Mouse (Mus musculus) splenic B cell, adult 2 months (primary cell): ENCODE data around the gene Emx2.
A peak's percentile ranks its signal among the peaks of the same experiment; 100 is the strongest.

Experiments
- DNase-seq: peaks from one replicate; pipeline ENCODE4 v3.0.0-alpha.2; 2011; ENCODE audit warnings: low read depth, low spot score
- H3K27me3 ChIP-seq: 2 replicates; pipeline ENCODE4 v1.6.1; 2012; ENCODE audit warnings: mild to moderate bottlenecking, low read length, moderate library complexity, mixed read lengths; ENCODE audit not compliant: control insufficient read depth, poor library complexity, insufficient read depth, severe bottlenecking
- H3K36me3 ChIP-seq: 2 replicates; pipeline ENCODE4 v1.6.1; 2012; ENCODE audit warnings: mild to moderate bottlenecking, low read length, moderate library complexity, mixed read lengths; ENCODE audit not compliant: control insufficient read depth, poor library complexity, insufficient read depth, severe bottlenecking

Emx2 gene

DNA sequence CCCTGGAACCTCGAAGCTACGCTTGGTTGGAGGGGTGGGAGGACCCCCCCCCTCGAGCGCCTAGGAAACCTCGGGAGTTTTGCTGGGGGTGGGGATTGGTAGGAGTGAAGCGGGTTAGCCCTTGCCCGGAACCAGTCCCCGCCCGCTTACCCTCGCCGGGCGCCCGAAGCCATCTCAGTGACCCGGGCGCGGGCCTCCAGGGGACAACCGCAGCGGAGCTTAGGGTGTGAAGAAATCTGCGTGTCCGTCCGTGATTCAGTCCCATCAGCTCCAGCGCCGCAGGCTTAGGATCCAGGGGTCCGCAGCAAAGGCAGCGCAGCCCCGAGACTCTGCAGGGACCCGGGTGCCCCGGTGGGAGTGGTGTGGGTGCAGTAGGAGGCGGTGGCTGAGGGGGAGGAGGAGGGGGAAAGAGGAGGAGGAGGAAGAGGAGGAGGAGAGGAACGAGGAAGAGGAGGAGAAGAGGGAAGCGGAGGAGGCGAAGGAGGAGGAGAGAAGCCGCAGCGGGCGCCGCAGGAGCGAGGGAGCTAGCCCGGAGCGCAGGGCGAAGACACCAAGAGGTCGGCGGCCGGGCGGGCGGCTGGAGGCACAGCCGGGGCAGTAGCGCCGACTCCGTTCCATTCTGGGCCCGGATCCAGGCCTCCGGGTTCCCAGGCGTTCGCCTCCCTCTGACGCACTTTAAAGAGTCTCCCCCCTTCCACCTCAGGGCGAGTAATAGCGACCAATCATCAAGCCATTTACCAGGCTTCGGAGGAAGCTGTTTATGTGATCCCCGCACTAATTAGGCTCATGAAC is at the start of gene Emx2:
Gene Emx2, plus strand, starts transcription at position 422 of the 792 bp plus-strand sequence.
- H3K27me3 ChIP-seq = no peaks in the 10 kb centered on the region; the same call in 1 of the 2 replicates
- H3K36me3 ChIP-seq = no peaks in the 10 kb centered on the region
- no peak for DNase-seq

DNA sequence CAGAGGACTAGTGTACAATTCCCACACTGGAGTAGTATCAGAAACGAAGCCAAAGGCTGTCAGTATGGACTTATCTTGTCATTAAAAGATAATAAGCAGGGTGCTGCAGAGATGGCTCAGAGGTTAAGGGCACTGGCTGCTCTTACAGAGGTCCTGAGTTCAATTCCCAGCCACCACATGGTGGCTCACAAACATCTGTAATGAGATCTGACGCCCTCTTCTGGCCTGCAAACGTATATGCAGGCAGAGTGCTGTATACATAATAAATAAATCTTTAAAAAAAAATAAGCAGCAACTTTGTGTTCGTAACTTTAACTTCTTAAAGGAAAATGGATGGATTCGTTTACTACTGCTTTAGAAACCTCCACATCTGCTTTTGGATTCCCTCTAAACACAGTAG is 44.0 kb upstream of the Emx2 start:
- no peaks in the 10 kb centered on the region for H3K36me3 ChIP-seq
- DNase-seq = no peak
- H3K27me3 ChIP-seq = no peaks in the 10 kb centered on the region

DNA sequence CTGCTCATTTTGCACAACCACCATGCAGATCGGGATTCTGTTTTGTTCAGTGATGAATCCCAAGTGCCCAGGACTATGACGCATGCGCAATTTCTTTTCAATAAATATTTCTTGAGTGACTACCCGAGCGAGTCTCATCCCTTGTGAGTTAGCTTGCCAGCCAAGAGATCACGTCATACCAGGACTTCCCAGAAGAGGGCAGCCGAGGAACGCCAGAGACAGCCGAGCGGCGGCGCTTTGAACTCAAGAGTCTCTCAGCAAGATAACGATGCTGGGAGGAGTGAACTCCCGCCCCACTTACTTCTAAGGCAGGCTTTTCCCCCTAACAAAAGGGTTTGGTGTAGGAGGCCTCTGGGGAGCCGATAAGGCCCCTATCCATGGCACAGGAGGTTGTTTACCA is 40.1 kb upstream of the Emx2 start:
- H3K36me3 ChIP-seq = no peaks in the 10 kb centered on the region
- no peaks in the 10 kb centered on the region for H3K27me3 ChIP-seq
- peak; percentile 87 for DNase-seq

DNA sequence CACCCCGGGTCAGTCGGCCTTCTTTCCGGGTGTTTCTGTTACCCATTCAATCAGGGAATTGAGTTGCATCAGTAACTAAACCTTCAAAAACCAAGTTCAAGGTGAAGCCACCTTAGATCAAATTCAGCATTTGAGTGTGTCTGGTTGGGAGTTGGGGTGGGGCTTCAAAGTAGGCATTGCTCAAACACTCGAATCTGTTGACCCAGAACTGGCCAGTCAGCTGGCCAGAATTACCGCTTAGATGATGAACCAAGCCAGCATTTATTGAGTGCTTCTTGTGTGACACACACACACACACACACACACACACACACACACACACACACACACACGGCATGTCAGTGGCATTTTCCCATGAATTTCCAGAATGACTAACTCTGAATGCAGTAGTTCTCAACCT is 39.5 kb upstream of the Emx2 start:
- no peaks in the 10 kb centered on the region for H3K36me3 ChIP-seq
- DNase-seq = no peak
- H3K27me3 ChIP-seq = no peaks in the 10 kb centered on the region

DNA sequence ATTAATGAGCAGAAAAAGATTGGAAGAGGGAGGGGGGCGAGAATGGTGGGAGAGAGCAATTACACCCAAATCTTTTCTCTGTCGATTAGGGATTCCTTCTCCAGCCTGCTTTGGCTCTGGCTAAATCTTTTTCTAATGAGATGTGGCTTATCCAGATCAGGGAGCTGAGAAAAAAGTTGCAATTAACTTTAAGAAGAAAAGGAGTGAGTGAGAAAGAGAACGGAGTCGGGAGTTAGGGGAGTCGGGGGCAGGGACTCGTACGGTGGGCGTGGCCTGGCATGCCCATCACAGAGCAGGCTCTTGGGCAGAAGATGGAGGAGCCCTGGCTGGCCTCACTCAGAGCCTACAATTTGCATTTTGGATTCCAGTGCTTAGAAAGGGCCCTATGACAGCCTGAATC is 35.8 kb upstream of the Emx2 start:
- DNase-seq = no peak
- no peaks in the 10 kb centered on the region for H3K27me3 ChIP-seq
- H3K36me3 ChIP-seq = no peaks in the 10 kb centered on the region

DNA sequence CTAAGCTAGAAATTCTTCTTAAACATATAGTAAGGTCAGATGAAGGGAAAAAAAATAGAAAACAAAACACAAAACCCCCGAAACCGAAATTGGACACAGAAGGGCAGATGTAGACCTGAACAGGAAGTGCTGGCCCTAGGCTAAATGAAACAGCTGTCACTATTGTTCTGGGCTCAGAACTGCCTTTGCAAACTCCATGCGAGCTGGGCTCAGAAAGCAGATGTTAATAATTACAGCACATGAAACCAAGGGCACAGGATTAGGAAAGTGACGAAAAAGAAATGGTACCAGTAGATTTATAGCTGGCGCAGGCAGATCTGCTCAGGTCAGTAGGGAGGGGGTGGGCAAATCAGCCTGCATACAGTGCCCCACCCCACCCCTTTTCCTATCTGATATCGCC is 34.5 kb upstream of the Emx2 start:
- Histone ChIP-seq H3K27me3 (no peaks in the 10 kb centered on the region), H3K36me3 (no peaks in the 10 kb centered on the region)
- DNase-seq = peak; percentile 7

DNA sequence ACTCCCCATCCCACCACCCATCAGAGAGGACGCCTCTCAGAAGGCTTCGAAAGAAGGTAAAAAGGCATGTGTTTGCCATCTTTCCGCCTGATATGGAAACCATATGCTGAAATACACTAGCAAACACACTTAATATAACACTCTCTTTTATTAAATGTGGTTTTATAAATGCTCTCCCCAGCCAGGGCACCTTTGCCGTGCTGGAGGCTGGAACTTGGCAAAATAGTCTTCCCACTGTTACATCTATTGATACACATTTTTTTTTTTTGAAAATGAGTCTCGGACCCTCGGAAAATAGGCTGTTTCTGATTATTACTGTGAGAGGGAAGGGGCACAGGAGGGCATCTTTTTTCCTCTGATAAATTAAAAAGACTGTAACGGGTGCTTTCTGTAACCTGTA is 33.2 kb upstream of the Emx2 start:
- no peak for DNase-seq
- no peaks in the 10 kb centered on the region for H3K27me3 ChIP-seq

DNA sequence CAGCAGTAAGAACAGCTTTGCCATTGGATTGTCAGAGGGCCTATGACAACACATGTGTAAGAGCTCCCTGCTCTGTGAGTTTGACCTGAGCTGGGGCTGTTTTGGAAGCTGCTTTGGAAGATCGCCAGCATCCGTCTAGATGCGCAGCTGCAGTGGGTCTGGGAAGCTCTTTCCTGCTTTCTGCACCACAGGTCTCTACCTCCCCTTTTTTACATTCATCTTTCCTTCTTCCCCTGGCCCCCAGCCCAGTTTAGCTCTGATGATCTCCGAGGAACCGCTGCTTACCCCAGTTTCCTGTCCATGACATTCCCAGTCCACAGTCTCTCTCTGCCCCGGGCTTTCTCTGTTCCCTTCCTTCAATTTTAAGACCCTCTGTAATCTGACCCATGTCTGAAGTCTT is 25.9 kb upstream of the Emx2 start:
- Histone ChIP-seq H3K36me3 (no peaks in the 10 kb centered on the region), H3K27me3 (no peaks in the 10 kb centered on the region)
- DNase-seq = no peak

More for the DNA sequence above, 33.2 kb upstream of the Emx2 start:
- H3K36me3 ChIP-seq = no peaks in the 10 kb centered on the region

DNA sequence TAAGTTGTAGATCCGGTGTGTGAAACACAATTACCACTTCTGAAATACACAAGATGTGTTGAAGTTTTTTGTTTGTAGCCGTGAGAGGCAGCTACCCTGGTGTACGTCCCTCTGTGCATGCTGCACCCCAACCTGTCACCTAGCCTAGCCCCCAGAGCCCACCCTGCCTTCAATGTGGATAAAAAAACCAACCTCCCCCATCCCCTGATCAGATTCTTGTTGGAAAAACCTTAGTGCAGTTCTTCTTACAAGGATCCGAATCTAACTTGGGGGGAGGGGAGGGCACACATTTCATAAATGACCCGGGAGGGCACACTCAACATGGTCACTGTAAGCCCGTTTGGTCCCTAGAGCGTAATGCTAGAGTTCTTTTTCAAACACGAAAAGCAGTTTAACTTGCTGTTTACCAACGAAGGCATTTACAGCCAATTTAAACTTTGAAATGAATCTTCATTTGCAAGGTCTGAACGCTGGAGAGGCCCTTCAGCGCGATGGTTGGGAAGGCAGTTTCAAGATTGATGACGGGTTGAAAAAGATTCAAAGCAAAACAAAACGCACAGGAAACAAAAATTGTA is 7.5 kb upstream of the Emx2 start:
- DNase-seq = no peak
- Histone ChIP-seq H3K27me3 (no peaks in the 10 kb centered on the region), H3K36me3 (no peaks in the 10 kb centered on the region)

DNA sequence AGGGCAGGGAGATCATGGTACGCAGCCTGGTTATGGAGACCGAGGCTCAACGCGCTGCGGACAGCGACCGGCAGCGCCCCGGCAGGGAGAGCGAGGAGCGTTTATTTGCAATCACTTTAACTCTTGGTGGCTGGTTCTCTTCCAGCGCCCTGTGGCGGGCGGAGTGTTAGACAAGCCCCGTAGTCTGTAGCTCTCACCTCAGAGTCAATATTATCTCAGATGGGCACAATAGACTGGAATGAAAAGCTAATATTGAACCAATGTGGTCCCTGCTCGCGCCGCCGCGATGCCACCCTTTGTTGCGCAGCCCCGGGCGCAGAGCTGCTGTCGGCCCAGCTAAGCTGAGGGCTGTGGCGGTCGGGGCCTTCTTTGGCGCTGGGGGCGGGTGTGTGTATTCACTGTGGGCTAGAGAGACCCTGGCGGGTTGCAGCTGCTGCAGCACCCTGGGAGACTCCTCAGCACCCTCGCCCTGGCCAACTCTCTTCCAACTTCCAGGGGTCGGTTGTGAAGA is 6.7 kb upstream of the Emx2 start:
- Histone ChIP-seq H3K27me3 (no peaks in the 10 kb centered on the region), H3K36me3 (no peaks in the 10 kb centered on the region)
- DNase-seq = no peak

DNA sequence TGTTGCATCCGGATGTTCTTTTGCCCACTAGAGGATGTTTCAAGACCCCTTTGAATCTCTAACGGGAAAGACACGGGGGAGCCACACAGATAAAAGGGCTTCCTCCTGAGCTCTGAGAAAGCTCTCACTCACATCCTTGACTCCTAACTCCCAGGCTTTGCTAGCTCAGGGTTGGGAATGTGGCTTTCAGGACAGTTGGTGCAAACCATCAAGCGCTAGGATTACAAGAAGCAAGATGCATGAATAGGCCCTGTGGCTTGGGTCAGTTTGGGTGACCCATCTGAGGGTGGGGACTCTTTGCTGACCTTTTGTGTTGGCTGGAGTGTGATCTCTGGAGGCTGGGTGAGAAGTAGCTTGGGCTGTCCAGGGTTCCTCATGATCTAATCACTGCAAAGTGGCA is 5.9 kb upstream of the Emx2 start:
- no peaks in the 10 kb centered on the region for H3K27me3 ChIP-seq
- no peaks in the 10 kb centered on the region for H3K36me3 ChIP-seq
- DNase-seq = no peak

DNA sequence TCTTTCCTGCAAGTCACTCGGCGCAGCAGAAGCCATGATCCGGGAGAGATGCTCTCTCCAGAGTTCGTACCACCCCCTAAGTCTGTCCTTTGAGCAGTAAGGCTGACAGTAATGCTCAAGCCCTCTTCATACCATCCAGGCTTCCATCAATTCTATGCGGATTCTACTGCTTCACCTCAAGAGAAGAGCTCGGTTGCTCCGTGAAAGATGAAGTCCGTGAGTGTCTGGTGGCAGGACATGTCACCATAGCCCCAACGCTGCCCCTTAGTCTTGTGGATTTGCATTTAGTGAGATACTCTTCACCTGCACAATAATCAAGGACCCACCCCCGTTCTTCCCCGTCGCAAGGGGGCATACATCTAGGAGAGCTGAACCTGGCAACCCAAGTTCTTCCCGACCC is 4.6 kb upstream of the Emx2 start:
- no peak for DNase-seq
- H3K27me3 ChIP-seq = no peaks in the 10 kb centered on the region; the same call in 1 of the 2 replicates
- no peaks in the 10 kb centered on the region for H3K36me3 ChIP-seq

DNA sequence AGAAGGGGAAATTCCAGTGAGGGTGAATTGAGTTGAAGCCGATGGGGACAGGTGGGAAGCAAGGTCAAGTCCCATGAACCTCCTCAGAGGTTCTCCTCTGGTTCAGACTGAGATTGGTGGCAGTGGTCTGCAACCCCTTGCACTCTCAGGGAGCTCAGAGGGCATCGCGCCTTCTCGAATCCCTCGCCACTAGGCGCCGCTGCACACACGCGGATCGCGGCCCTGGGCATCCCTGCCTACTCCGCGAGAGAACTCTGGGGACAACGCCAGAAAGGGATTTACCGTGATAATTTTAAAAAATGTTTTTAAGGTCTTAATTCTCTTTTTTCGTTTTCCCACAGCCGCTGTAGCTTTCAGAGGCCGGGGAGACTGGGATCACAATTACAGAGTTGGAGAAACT is 4.0 kb upstream of the Emx2 start:
- peak; percentile 59 for DNase-seq
- H3K36me3 ChIP-seq = no peaks in the 10 kb centered on the region
- H3K27me3 ChIP-seq = no peaks in the 10 kb centered on the region; the same call in 1 of the 2 replicates

DNA sequence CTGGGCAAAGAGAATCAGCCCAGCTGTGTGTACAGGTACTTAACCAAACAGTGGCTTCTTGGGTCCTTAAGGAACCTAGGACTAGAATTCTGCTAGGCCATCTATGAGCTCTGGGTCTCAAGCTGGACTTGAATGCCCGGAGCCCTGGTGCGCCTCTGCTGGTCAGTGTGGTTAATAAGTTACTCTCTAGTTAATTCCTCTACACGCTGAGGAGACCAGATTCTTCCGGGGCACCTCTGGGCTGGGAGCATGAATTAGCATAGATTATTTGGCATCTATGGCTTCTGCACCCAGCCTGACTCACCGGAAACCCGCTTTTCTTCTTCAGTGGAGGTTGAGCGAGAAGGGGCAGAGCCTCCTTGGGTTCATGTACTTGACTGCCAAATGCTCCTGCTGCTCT is 2.5 kb upstream of the Emx2 start:
- Histone ChIP-seq H3K36me3 (no peaks in the 10 kb centered on the region), H3K27me3 (no peaks in the 10 kb centered on the region; the same call in 1 of the 2 replicates)
- DNase-seq = no peak
